Mouse (Mus musculus) cortical plate, adult 2 months (tissue): ENCODE data around the gene Mcm9.

ENCODE experiments used
- CTCF ChIP-seq: fragments of 200-500 bp; IDR thresholded peaks from 2 replicates; pipeline ENCODE4 v1.5.1; 2011; ENCODE audit warnings: mild to moderate bottlenecking, control low read depth, low read length; ENCODE audit not compliant: insufficient read depth; ENCODE audit errors: extremely low read depth
- POLR2A ChIP-seq: fragments of 200-500 bp; IDR thresholded peaks from 2 replicates; pipeline ENCODE4 v1.6.1; 2011; ENCODE audit warnings: mild to moderate bottlenecking, low read length, control low read depth; ENCODE audit not compliant: insufficient read depth; ENCODE audit errors: extremely low read depth

DNA sequence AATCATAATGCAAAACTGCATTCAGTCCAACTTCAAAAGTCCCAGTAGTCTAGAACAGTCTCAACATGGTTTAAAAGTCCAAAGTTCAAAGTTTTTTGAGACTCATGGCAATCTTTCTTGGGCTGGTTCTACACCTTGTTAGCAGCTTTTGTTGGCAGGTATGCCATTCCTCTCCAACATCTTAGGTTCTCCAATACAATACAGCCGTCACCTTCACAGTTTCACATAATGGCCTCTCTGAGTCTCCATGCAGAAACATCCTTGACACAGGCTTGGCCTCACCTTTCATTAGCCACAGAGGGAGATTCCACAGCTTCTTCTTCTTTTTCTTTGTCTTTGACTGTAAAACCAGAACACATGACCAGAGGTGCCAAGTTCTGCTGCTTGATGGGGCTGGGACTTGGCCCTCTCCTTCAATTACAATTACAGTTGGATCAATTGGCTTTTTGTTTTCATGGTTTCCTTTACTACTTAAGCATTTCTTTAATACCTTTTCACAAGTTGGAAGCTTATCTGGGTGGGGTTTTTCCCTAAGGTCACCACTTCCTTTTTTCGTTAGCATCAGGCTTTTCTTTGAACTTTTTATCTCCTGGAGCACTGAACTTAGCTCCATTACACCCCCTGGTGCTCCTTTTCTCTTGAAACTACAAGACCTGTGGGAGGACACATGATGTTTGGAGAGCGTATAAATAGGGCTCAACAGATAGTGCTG, 104.8 kb downstream of the Mcm9 start:
- no peak for TF ChIP-seq POLR2A
- TF ChIP-seq CTCF: no peak
